Mouse (Mus musculus) lung, embryonic 16.5 days (tissue): ENCODE measurements around the gene Ciart. TPM values are rescaled to one million over a fixed set of nuclear protein-coding genes. Genes with fewer than 3 reads are reported as not detected.
A peak's percentile ranks its signal among the peaks of the same experiment; 100 is the strongest.

Experiments used
- ATAC-seq: fragments of 200-750 bp; cut with Nextera tagmentation; 2 replicates; pipeline ENCODE4 v1.8.0; 2017; ENCODE audit warnings: low read depth, mild to moderate bottlenecking, moderate library complexity
- H3K27ac ChIP-seq: fragments of 300-500 bp; sonication (generic); 2 replicates; pipeline ENCODE4 v1.5.1; 2014; ENCODE audit warnings: mild to moderate bottlenecking, control low read depth, low read length
- H3K27me3 ChIP-seq: fragments of 300-500 bp; sonication (generic); 2 replicates; pipeline ENCODE4 v1.6.1; 2014; ENCODE audit warnings: low read depth, low read length, mixed read lengths; ENCODE audit not compliant: control insufficient read depth, insufficient read depth
- H3K36me3 ChIP-seq: fragments of 300-500 bp; sonication (generic); 2 replicates; pipeline ENCODE4 v1.6.1; 2014; ENCODE audit warnings: low read length; ENCODE audit not compliant: control insufficient read depth, insufficient read depth
- H3K4me1 ChIP-seq: fragments of 300-500 bp; sonication (generic); replicated peaks from 2 replicates; pipeline ENCODE4 v1.6.1; 2014; ENCODE audit warnings: low read length, mixed read lengths; ENCODE audit not compliant: control insufficient read depth, insufficient read depth
- H3K4me2 ChIP-seq: fragments of 300-500 bp; sonication (generic); 2 replicates; pipeline ENCODE4 v1.6.1; 2014; ENCODE audit warnings: low read depth, low read length, control low read depth
- H3K4me3 ChIP-seq: fragments of 300-500 bp; sonication (generic); 2 replicates; pipeline ENCODE4 v1.5.1; 2014; ENCODE audit warnings: mild to moderate bottlenecking, low read length, control low read depth
- H3K9ac ChIP-seq: fragments of 300-500 bp; sonication (generic); 2 replicates; pipeline ENCODE4 v1.6.1; 2014; ENCODE audit warnings: low read length, control low read depth
- H3K9me3 ChIP-seq: fragments of 300-500 bp; sonication (generic); 2 replicates; pipeline ENCODE4 v1.6.1; 2016; ENCODE audit warnings: low read length; ENCODE audit not compliant: control insufficient read depth
- WGBS: fragments of 180-500 bp; shearing (Covaris S2); extraction: QIAGEN DNeasy Blood & Tissue Kit; methylation state at CpG from one replicate; pipeline ENCODE4 v1.1.7; 2014; 5-methylcytosine and 5-hydroxymethylcytosine counted together
- polyA plus RNA-seq: library from polyadenylated mRNA; unstranded; fragments of >200 nt; fragmentation: Nextera tagmentation; extraction: Ambion mirVana; gene quantifications from 2 replicates; pipeline ENCODE4 v1.2.1, GENCODE M21; 2015

Ciart gene
- polyA plus RNA-seq, 1 experiment from 2014 or later: 5.1 TPM

GRCm38 (mm10) chr3:95893126-95893525 is 11.1 kb upstream of the Ciart start:
- Histone ChIP-seq H3K9me3 (no peaks in the 10 kb centered on the region), H3K27me3 (no peaks in the 10 kb centered on the region), H3K4me1 (peaks cover 22% of the 10 kb centered on the region), H3K4me2 (peak overlapping the region; percentile 60), H3K27ac (peak overlapping the region; percentile 92), H3K36me3 (no peaks in the 10 kb centered on the region), H3K9ac (peak overlapping the region; percentile 63), H3K4me3 (peak overlapping the region; percentile 61)
- 13% methylated on average over 7 of the region's 7 CpGs for WGBS
- peak; percentile 38 for ATAC-seq

- Histone ChIP-seq H3K36me3 (0 out of 2 replicates have a peak, but pooled peaks cover 2% of the 10 kb centered on the region), H3K27ac (peak overlapping the region; percentile 92), H3K9me3 (no peaks in the 10 kb centered on the region), H3K4me1 (peaks cover 22% of the 10 kb centered on the region), H3K4me3 (peak overlapping the region; percentile 44), H3K27me3 (no peaks in the 10 kb centered on the region), H3K9ac (peak overlapping the region; percentile 44), H3K4me2 (peak overlapping the region; percentile 60)
- 27% methylated on average over 11 of the region's 11 CpGs for WGBS
- no peak for ATAC-seq
These were observed 10.3 kb upstream of the Ciart start for GRCm38 (mm10) chr3:95892066-95893052.

GRCm38 (mm10) chr3:95891211-95892065 is 9.4 kb upstream of the Ciart start, which contains the start of gene BC028528:
Gene BC028528 (minus strand): TSS chr3:95892005.
- Histone ChIP-seq H3K27me3 (no peaks in the 10 kb centered on the region), H3K9me3 (no peaks in the 10 kb centered on the region), H3K4me1 (peaks cover 22% of the 10 kb centered on the region), H3K4me2 (peak within 1 kb of the TSS; percentile 60), H3K9ac (peak within 1 kb of the TSS; percentile 44), H3K4me3 (peak within 1 kb of the TSS; percentile 44), H3K36me3 (peaks cover 6% of the 10 kb centered on the region; the same call in 1 of the 2 replicates), H3K27ac (peak within 1 kb of the TSS; percentile 92)
- peak; percentile 41 for ATAC-seq
- whole genome bisulfite sequencing: 18% methylated on average over 12 of the region's 12 CpGs

GRCm38 (mm10) chr3:95889664-95890063 is 7.6 kb upstream of the Ciart start:
- Histone ChIP-seq H3K4me2 (peak overlapping the region; percentile 60), H3K27ac (no peak overlapping the region), H3K9me3 (no peaks in the 10 kb centered on the region), H3K4me3 (no peak overlapping the region), H3K27me3 (no peaks in the 10 kb centered on the region), H3K9ac (no peak overlapping the region), H3K36me3 (peaks cover 6% of the 10 kb centered on the region; the same call in 1 of the 2 replicates), H3K4me1 (peaks cover 14% of the 10 kb centered on the region)
- WGBS: 73% methylated on average over 3 of the region's 3 CpGs
- ATAC-seq: no peak

- Histone ChIP-seq H3K4me3 (no peak overlapping the region), H3K9me3 (no peaks in the 10 kb centered on the region), H3K27me3 (no peaks in the 10 kb centered on the region), H3K36me3 (peaks cover 10% of the 10 kb centered on the region), H3K27ac (no peak overlapping the region), H3K4me2 (no peak overlapping the region), H3K4me1 (peaks cover 14% of the 10 kb centered on the region), H3K9ac (no peak overlapping the region)
- 81% methylated on average over 4 of the region's 4 CpGs for WGBS
- ATAC-seq: no peak
These were observed 5.5 kb upstream of the Ciart start for GRCm38 (mm10) chr3:95887596-95887995.

GRCm38 (mm10) chr3:95884400-95884799 is 2.3 kb upstream of the Ciart start:
- ATAC-seq: no peak
- H3K4me1 ChIP-seq: peaks cover 12% of the 10 kb centered on the region

GRCm38 (mm10) chr3:95882816-95883425 is 870 bp upstream of the Ciart start:
- Histone ChIP-seq H3K4me2 (peak overlapping the region; percentile 99), H3K4me3 (peak overlapping the region; percentile 58), H3K36me3 (peaks cover 10% of the 10 kb centered on the region), H3K27me3 (no peaks in the 10 kb centered on the region), H3K4me1 (peaks cover 12% of the 10 kb centered on the region), H3K9ac (peak overlapping the region; percentile 40), H3K27ac (no peak overlapping the region), H3K9me3 (no peaks in the 10 kb centered on the region)
- 3% methylated on average over 24 of the region's 24 CpGs for WGBS
- no peak for ATAC-seq

More at GRCm38 (mm10) chr3:95884400-95884799, 2.3 kb upstream of the Ciart start:
- H3K9me3 ChIP-seq: no peaks in the 10 kb centered on the region
- no peak overlapping the region for H3K4me2 ChIP-seq
- H3K9ac ChIP-seq: no peak overlapping the region
- no peak overlapping the region for H3K27ac ChIP-seq
- H3K4me3 ChIP-seq: no peak overlapping the region
- 82% methylated on average over 5 of the region's 5 CpGs for WGBS
- H3K36me3 ChIP-seq: peaks cover 10% of the 10 kb centered on the region
- no peaks in the 10 kb centered on the region for H3K27me3 ChIP-seq

GRCm38 (mm10) chr3:95879063-95879462 is 3.0 kb downstream of the Ciart start:
- Histone ChIP-seq H3K4me1 (peaks cover 12% of the 10 kb centered on the region), H3K27me3 (no peaks in the 10 kb centered on the region), H3K9me3 (no peaks in the 10 kb centered on the region), H3K27ac (no peak overlapping the region), H3K4me3 (no peak overlapping the region), H3K36me3 (peaks cover under 1% of the 10 kb centered on the region; the same call in 1 of the 2 replicates), H3K4me2 (no peak overlapping the region), H3K9ac (no peak overlapping the region)
- ATAC-seq: no peak
- WGBS: 84% methylated on average over 4 of the region's 4 CpGs
